Mouse (Mus musculus): ENCODE measurements around the gene Dcun1d5. TPM values are rescaled to one million over a fixed set of nuclear protein-coding genes. Genes with fewer than 3 reads are reported as not detected.

The Dcun1d5 gene
- total RNA-seq, 2 experiments from 2014 or later: 19.6 to 21.8 TPM

Other genes starting within 250 kb of the Dcun1d5 start
- 2.2 and 2.5 TPM in 2 replicates for gene Dync2h1, start 74 bp upstream of the Dcun1d5 start, total RNA-seq (2015; ENCODE audit: low replicate concordance)
- 4.1 and 5.1 TPM in 2 replicates for gene Dync2h1, start 74 bp upstream of the Dcun1d5 start, total RNA-seq (2017; ENCODE audit: low replicate concordance)
- gene Mmp13, start 88.0 kb downstream of the Dcun1d5 start, total RNA-seq (2015; ENCODE audit: low replicate concordance): 0.72 and 1.7 TPM in 2 replicates
- gene Mmp13, start 88.0 kb downstream of the Dcun1d5 start, total RNA-seq (2017; ENCODE audit: low replicate concordance): 1.5 TPM in 1 of 2 replicates, not detected in the other
- gene Mmp12, start 159.9 kb downstream of the Dcun1d5 start, total RNA-seq (2015; ENCODE audit: low replicate concordance): not detected in 2 replicates
- gene Mmp12, start 159.9 kb downstream of the Dcun1d5 start, total RNA-seq (2017; ENCODE audit: low replicate concordance): not detected in 2 replicates
- gene Mmp1b, start 203.5 kb downstream of the Dcun1d5 start, total RNA-seq (2015; ENCODE audit: low replicate concordance): not detected in 2 replicates
- not detected in 2 replicates for gene Mmp1b, start 203.5 kb downstream of the Dcun1d5 start, total RNA-seq (2017; ENCODE audit: low replicate concordance)

All from erythroid progenitor cell, adult 5-6 weeks (primary cell).